Mouse (Mus musculus) lung, embryonic 15.5 days (tissue): ENCODE measurements at regions not wholly inside any gene's neighbourhood (a gene's known extent, or its start where the extent isn't known, plus 50 kb on each side); places are given as distances from the start of the nearest gene placed in this dataset.

ENCODE experiments used
- ATAC-seq: fragments of 200-750 bp; cut with Nextera tagmentation; 2 replicates; pipeline ENCODE4 v1.8.0; 2017; ENCODE audit warnings: moderate number of reproducible peaks, borderline replicate concordance; ENCODE audit not compliant: low FRiP score, low TSS enrichment; ENCODE audit errors: extremely low read depth
- H3K27ac ChIP-seq: fragments of 300-500 bp; sonication (generic); 2 replicates; pipeline ENCODE4 v1.5.1; 2015; ENCODE audit warnings: moderate library complexity, mild to moderate bottlenecking, inconsistent platforms
- H3K27me3 ChIP-seq: fragments of 300-500 bp; sonication (generic); 2 replicates; pipeline ENCODE4 v1.6.1; 2015; ENCODE audit warnings: inconsistent platforms
- H3K36me3 ChIP-seq: fragments of 300-500 bp; sonication (generic); 2 replicates; pipeline ENCODE4 v1.6.1; 2015; ENCODE audit warnings: inconsistent platforms
- H3K4me1 ChIP-seq: fragments of 300-500 bp; sonication (generic); 2 replicates; pipeline ENCODE4 v1.6.1; 2015; ENCODE audit warnings: inconsistent platforms
- H3K4me2 ChIP-seq: fragments of 300-500 bp; sonication (generic); 2 replicates; pipeline ENCODE4 v1.6.1; 2015; ENCODE audit warnings: inconsistent platforms, mild to moderate bottlenecking, moderate library complexity
- H3K4me3 ChIP-seq: fragments of 300-500 bp; sonication (generic); 2 replicates; pipeline ENCODE4 v1.5.1; 2015; ENCODE audit warnings: mild to moderate bottlenecking, inconsistent platforms
- H3K9ac ChIP-seq: fragments of 300-500 bp; sonication (generic); 2 replicates; pipeline ENCODE4 v1.6.1; 2015; ENCODE audit warnings: inconsistent platforms
- H3K9me3 ChIP-seq: fragments of 300-500 bp; sonication (generic); 2 replicates; pipeline ENCODE4 v1.6.1; 2016; ENCODE audit warnings: inconsistent platforms
- WGBS: fragments of 180-500 bp; shearing (Covaris S2); methylation state at CpG from one replicate; pipeline ENCODE4 v1.1.7; 2015; 5-methylcytosine and 5-hydroxymethylcytosine counted together

DNA sequence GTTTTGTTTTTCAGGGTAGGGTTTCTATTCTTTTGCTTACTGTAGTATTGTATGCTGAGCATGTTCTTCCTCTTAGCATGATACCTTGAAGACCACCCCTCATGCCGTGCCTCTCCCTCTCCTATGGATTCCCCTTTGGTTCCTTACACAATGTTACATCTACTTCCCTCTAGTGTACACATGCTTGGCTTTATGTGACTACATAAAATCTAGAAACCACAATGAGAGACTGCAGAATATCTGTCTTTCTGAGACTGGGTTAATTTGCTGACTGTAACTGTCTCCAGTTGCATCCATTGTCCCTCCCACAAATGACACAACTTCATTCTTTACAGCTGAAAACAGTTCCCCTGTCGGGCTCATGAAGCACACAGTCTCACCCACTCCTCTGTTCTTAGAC is 78.8 kb upstream of the Supt20 start:
- H3K4me3 ChIP-seq = no peak overlapping the region
- no peak overlapping the region for H3K9ac ChIP-seq
- no peak overlapping the region for H3K27ac ChIP-seq
- 57% methylated on average over 2 of the region's 2 CpGs for WGBS
- H3K9me3 ChIP-seq = no peaks in the 10 kb centered on the region
- ATAC-seq = no peak
- no peaks in the 10 kb centered on the region for H3K36me3 ChIP-seq
- H3K4me2 ChIP-seq = no peak overlapping the region
- H3K27me3 ChIP-seq = no peaks in the 10 kb centered on the region
- no peaks in the 10 kb centered on the region for H3K4me1 ChIP-seq

DNA sequence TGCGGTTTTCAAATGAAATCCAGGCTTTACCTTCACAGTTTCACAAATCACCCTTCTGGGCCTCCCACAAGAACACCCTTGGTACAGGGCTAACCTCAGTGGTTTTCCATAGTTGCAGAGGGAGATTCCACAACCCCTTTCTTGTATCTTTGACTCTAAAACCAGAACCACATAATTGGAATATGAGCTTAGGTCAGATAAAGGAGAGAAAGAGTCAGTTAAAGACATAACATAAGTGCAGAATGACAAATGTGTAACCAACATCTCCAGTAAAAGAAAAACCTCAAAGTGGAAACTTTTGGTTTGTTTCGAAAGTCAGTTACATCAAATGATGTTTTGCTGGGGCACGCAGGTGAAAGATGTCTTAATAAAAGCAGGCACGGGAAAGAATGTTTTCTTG is 75.3 kb upstream of the Supt20 start:
- Histone ChIP-seq H3K9me3 (no peaks in the 10 kb centered on the region), H3K4me3 (no peak overlapping the region), H3K9ac (no peak overlapping the region), H3K27ac (no peak overlapping the region), H3K27me3 (no peaks in the 10 kb centered on the region), H3K36me3 (no peaks in the 10 kb centered on the region), H3K4me1 (no peaks in the 10 kb centered on the region), H3K4me2 (no peak overlapping the region)
- ATAC-seq = no peak
- 90% methylated on average over 4 of the region's 4 CpGs for WGBS

DNA sequence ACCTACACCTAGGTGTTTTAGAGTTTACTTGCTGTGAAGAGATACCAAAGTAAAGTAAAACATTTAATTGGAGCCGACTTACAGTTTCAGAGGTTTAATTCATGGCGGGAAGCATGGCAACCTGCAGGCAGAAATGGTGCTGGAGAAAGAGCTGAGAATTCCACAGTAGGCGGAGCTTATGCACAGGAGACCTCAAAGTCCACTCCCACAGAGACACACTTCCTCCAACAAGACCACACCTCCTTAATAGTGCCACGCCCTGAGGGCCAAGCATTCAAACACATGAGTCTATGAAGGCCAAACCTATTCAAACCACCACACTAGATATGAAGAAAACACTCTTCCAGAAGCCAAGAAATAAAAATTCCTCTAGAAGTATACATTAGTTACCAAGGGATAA is 74.3 kb upstream of the Supt20 start:
- Histone ChIP-seq H3K27me3 (no peaks in the 10 kb centered on the region), H3K9me3 (no peaks in the 10 kb centered on the region), H3K4me3 (no peak overlapping the region), H3K36me3 (no peaks in the 10 kb centered on the region), H3K9ac (no peak overlapping the region), H3K27ac (no peak overlapping the region), H3K4me1 (no peaks in the 10 kb centered on the region), H3K4me2 (no peak overlapping the region)
- no peak for ATAC-seq
- WGBS = 90% methylated on average over 4 of the region's 4 CpGs

DNA sequence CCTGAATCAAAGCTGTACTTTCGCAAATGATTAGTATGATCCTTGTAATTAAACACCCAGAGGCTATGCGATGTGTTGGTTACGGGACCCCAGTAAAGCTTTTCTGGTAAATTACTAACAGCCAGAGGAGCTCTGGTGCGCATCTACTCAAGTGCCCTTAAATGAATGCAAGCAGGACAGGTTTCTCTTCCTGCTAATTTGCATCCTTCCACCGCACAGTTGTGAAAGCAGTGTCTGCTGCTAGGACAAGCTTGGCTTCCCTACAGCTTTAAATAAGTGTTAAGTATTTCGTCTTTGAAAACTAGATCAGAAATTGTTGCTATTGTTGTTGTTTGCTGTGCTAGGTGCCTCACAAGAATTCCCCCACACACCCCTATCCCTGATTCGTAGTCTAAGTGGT is 62.4 kb upstream of the Supt20 start:
- no peak for ATAC-seq
- 86% methylated on average over 7 of the region's 7 CpGs for WGBS
- H3K9ac ChIP-seq = no peak overlapping the region
- no peaks in the 10 kb centered on the region for H3K27me3 ChIP-seq
- no peaks in the 10 kb centered on the region for H3K4me1 ChIP-seq
- H3K9me3 ChIP-seq = no peaks in the 10 kb centered on the region
- H3K4me3 ChIP-seq = no peak overlapping the region
- no peak overlapping the region for H3K27ac ChIP-seq
- no peaks in the 10 kb centered on the region for H3K36me3 ChIP-seq
- H3K4me2 ChIP-seq = no peak overlapping the region

DNA sequence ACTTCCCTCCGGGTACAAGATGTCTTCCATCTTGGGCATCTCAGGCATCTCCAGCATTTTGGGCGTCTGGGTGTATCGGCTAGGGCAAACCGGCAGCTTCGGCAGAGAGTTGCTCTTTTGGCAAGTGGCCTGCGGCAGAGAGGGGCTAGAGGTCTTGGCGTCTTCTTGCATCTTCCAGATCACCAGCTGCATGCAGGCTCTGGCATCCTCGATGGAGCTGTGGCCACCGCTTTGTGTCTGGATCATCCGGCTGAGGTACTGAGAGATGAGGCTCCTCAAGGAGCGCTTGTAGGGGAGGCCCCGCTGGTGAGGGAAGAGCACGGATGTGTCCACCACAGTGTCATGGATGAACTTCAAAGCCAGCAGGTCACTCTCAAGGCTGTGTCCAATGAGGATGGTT is 59.9 kb upstream of the Supt20 start:
- no peak for ATAC-seq
- no peaks in the 10 kb centered on the region for H3K27me3 ChIP-seq
- H3K36me3 ChIP-seq = no peaks in the 10 kb centered on the region
- 93% methylated on average over 13 of the region's 13 CpGs for WGBS
- no peaks in the 10 kb centered on the region for H3K4me1 ChIP-seq
- H3K4me2 ChIP-seq = no peak overlapping the region
- no peak overlapping the region for H3K4me3 ChIP-seq
- no peaks in the 10 kb centered on the region for H3K9me3 ChIP-seq
- H3K9ac ChIP-seq = no peak overlapping the region
- H3K27ac ChIP-seq = no peak overlapping the region

DNA sequence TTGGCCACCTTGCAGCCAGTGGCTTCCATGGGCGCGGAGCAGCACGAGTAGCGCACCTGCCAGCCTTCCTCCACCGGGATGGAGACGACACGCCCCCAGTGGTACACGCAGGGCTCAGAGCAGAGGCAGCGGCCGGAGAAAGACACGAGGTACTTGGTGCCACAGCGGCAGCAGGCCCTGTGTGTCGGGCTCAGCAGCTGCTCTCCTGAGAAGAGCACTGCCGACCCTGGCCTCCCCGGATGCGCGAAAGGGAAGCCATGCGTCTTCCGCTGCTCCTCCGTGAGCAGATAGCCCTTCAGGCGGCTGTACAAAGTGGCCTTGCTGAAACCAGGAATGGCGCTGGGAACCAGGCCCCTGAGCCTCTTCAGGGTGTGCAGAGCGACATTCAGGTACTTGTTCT is 59.2 kb upstream of the Supt20 start:
- Histone ChIP-seq H3K4me3 (no peak overlapping the region), H3K27ac (no peak overlapping the region), H3K9ac (no peak overlapping the region), H3K9me3 (no peaks in the 10 kb centered on the region), H3K4me1 (no peaks in the 10 kb centered on the region), H3K27me3 (no peaks in the 10 kb centered on the region), H3K36me3 (no peaks in the 10 kb centered on the region), H3K4me2 (no peak overlapping the region)
- no peak for ATAC-seq
- 90% methylated on average over 23 of the region's 23 CpGs for WGBS

DNA sequence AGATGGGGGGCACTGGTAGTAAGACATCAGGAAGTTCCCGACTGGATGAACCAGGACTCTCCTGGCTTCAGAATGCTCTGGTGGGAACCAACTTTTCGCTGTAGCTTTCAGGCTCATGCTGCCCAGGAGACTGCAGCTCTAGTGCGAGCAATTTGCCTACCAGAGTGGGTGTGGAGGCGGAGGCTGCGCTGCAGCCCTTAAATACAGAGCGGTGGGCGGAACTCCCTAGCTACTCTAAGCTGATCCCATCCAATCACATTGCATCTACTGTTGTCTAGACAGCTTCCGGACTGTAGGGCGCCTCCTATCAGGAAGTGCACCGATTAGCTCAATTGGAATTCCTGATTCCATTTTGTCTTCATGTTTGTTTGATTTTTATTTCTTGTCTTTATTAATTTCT is 58.2 kb upstream of the Supt20 start:
- H3K9ac ChIP-seq = no peak overlapping the region
- H3K4me2 ChIP-seq = no peak overlapping the region
- H3K36me3 ChIP-seq = no peaks in the 10 kb centered on the region
- ATAC-seq = no peak
- H3K27ac ChIP-seq = no peak overlapping the region
- no peaks in the 10 kb centered on the region for H3K27me3 ChIP-seq
- H3K9me3 ChIP-seq = no peaks in the 10 kb centered on the region
- no peaks in the 10 kb centered on the region for H3K4me1 ChIP-seq
- H3K4me3 ChIP-seq = no peak overlapping the region
- WGBS = 89% methylated on average over 10 of the region's 10 CpGs
